Mouse (Mus musculus) E14TG2a.4 (cell line): ENCODE data around the gene Frmd4b.

Source experiments
- CTCF ChIP-seq: conservative IDR thresholded peaks from 2 replicates; pipeline ENCODE4 v1.5.1; 2014; ENCODE audit warnings: low read length
- NANOG ChIP-seq: IDR thresholded peaks from 2 replicates; pipeline ENCODE4 v1.6.1; 2014; ENCODE audit warnings: borderline replicate concordance, low read length, mixed read lengths
- POU5F1 ChIP-seq: IDR thresholded peaks from 2 replicates; pipeline ENCODE4 v1.6.1; 2014; ENCODE audit warnings: low read length, borderline replicate concordance

GRCm38 (mm10) chr6:97576565-97577346 lies 40.6 kb downstream of the Frmd4b start:
- TF ChIP-seq CTCF (no peak), NANOG (no peak), POU5F1 (no peak)
